Mouse (Mus musculus): ENCODE results near the gene Mrpl19.

Gene Mrpl19

DNA sequence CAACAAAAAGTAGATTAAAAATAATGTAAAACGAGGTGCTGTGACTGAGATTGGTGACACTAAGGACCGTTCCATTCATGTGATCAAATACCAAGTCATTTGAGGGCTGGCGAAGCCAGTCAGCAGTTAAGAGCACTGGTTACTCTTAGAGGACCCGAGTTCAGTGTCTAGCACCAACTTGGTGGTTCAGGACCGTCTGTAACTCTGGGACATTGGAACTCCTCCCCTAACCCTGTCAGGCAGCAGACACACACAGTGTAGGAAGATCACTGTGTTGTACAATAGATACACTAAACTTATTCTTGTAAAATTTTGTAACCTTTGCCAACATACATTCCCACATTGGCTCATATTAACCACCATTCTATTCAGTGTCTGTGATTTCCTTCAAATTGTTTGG, 41.5 kb downstream of the Mrpl19 start:
- DNase-seq, result no peak

DNA sequence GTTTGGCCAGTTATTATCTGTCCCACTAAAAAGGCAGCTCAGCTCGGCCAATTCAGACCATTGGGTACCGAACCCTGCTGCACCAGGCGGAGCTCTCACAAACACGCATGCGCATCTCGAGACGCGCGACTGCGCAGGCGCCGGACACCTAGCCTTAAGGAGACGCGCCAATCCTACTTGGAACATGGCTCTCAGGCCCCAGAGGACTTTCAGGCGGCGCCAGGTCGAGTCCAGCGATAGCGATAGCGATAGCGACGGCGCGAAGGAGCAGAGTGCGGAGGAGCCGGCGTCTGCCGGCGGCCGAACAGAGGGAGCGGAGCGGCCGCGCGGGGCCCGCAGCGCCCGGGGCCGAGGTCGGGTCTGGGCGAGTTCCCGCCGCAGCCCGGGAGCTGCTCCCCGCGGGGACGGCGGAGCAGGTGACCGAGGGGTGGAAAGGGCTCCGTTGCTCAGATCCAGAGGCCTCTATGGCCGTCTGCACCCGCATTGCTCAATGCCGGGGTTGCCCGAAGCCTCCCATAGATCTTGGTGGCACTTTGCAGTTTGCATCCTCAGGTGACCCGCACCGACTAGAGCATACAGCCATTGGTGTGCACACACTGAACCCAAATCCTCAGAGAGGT, 42.1 kb downstream of the Mrpl19 start, which contains the start of gene Gcfc2:
Gene Gcfc2, plus strand, starts transcription at position 147 of the 620 bp plus-strand sequence.
- DNase-seq, result peak; percentile 95

DNA sequence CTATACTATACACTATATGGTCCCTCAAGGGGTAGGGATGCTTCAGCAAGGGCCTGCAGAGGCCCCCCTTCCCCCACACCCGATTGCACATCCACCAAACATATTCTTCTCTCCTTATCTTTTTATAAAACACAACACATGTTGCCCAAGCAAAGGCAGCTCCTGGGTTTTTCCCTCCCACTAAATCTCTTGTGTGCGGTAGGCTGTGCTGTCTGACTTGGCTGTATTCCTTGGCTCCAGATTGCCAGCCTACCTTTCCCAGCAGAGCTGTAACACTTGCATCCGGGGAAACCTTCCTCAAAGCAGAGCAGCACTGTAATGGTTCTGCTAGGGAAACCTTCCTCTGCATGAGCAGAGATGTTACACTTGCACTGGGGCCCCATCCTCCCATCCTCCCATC, 53.6 kb downstream of the Mrpl19 start:
- no peak for DNase-seq

DNA sequence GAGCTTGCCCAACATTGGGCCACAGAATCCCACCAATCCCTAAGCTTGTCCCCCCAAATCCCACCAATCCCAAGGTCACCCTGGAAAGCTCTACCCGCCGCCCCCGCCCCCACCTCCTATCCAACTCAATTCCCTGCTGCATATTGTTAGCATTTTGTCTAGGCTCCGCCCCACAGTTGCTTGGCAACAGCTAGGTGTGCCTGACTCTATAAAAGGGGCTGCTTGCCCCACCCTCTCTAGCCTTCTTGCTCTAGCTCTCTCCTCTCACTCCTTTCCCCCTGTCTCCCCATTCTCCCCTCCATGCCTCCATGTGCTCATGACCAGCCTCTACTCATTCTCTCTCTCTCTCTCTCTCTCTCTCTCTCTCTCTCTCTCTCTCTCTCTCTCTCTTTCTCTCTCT, 54.0 kb downstream of the Mrpl19 start:
- DNase-seq, result no peak

DNA sequence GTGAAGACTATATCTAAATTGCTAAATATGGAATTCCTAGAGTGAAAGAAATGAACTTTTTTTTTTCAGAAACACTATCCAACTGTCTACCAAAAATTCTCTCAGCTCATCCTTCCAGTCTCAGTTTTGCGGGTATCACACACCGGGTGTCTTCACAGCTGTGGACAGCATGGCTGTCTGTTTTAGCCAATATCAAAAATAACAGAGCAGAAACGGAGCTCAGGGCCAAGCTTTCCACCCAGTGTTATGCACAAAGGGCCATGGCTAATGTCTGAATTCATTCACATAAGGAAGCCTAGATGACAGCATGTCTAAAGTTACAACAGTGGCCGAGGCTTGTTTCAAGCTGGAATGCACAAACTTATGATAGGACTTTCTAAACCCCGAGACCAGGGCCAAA, 54.5 kb downstream of the Mrpl19 start:
- DNase-seq, result no peak

DNA sequence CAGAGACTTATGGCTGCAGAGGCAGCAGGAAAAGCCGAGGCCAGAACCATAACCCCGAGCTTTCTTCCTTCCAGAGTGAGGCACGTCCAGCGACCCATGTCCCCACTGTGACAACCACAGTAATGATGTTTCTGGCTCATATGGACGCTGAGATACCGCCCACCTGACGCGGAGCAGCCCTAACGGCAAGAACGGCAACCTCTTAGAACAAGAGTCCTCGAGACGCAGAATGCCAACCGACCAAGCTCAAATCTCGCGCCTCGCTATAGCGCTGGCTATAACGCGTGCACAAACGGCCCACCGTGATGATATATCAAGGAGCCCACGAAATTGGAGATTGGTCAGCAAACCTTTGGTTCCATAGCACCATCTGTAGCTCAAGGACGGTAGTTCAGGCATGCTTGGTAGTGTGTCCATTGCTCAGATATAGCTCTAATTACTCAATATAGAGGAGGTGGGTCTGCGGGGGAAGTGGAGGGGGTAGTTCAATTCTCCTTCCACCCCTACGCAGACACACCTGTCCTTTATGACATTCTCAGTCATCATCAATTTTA, 55.4 kb downstream of the Mrpl19 start:
- no peak for DNase-seq

Data from liver (tissue).